Mouse (Mus musculus) neural tube, embryonic 15.5 days (tissue): ENCODE results near the gene Mxd3. TPM values are rescaled to one million over a fixed set of nuclear protein-coding genes. Genes with fewer than 3 reads are reported as not detected.

Experiments used
- ATAC-seq: fragments of 200-750 bp; cut with Nextera tagmentation; 2 replicates; pipeline ENCODE4 v1.8.0; 2017; ENCODE audit warnings: mild to moderate bottlenecking, moderate TSS enrichment, moderate library complexity; ENCODE audit not compliant: low FRiP score
- H3K27ac ChIP-seq: fragments of 300-500 bp; sonication (generic); replicated peaks from 2 replicates; pipeline ENCODE4 v1.5.1; 2015; ENCODE audit warnings: mild to moderate bottlenecking, inconsistent platforms
- H3K27me3 ChIP-seq: fragments of 300-500 bp; sonication (generic); replicated peaks from 2 replicates; pipeline ENCODE4 v1.6.1; 2015; ENCODE audit warnings: inconsistent platforms
- H3K36me3 ChIP-seq: fragments of 300-500 bp; sonication (generic); 2 replicates; pipeline ENCODE4 v1.6.1; 2015; ENCODE audit warnings: inconsistent platforms
- H3K4me1 ChIP-seq: fragments of 300-500 bp; sonication (generic); 2 replicates; pipeline ENCODE4 v1.6.1; 2015; ENCODE audit warnings: inconsistent platforms
- H3K4me2 ChIP-seq: fragments of 300-500 bp; sonication (generic); 2 replicates; pipeline ENCODE4 v1.6.1; 2015; ENCODE audit warnings: inconsistent platforms, mild to moderate bottlenecking, moderate library complexity
- H3K4me3 ChIP-seq: fragments of 300-500 bp; sonication (generic); replicated peaks from 2 replicates; pipeline ENCODE4 v1.5.1; 2015; ENCODE audit warnings: mild to moderate bottlenecking, inconsistent platforms
- H3K9ac ChIP-seq: fragments of 300-500 bp; sonication (generic); replicated peaks from 2 replicates; pipeline ENCODE4 v1.6.1; 2015; ENCODE audit warnings: mild to moderate bottlenecking, inconsistent platforms
- H3K9me3 ChIP-seq: fragments of 300-500 bp; sonication (generic); replicated peaks from 2 replicates; pipeline ENCODE4 v1.6.1; 2016; ENCODE audit warnings: inconsistent platforms
- WGBS: fragments of 180-500 bp; shearing (Covaris S2); methylation state at CpG from one replicate; pipeline ENCODE4 v1.1.7; 2015; ENCODE audit warnings: mixed read lengths; 5-methylcytosine and 5-hydroxymethylcytosine counted together
- polyA plus RNA-seq: library from polyadenylated mRNA; unstranded; fragments of >200 nt; fragmentation: Nextera tagmentation; extraction: Ambion mirVana; gene quantifications from 2 replicates; pipeline ENCODE4 v1.2.1, GENCODE M21; 2015

Mxd3 gene
- polyA plus RNA-seq, 1 experiment from 2014 or later = 9.3 TPM

GRCm38 (mm10) chr13:55314891-55315412, 14.7 kb downstream of the Mxd3 start:
- Histone ChIP-seq H3K9ac (no peak overlapping the region), H3K4me3 (no peak overlapping the region), H3K4me1 (peaks cover 3% of the 10 kb centered on the region; the same call in 1 of the 2 replicates), H3K4me2 (no peak overlapping the region), H3K27me3 (no peaks in the 10 kb centered on the region), H3K36me3 (peaks cover 87% of the 10 kb centered on the region), H3K9me3 (no peaks in the 10 kb centered on the region), H3K27ac (no peak overlapping the region)
- 90% methylated on average over 2 of the region's 2 CpGs for WGBS
- ATAC-seq = no peak

GRCm38 (mm10) chr13:55313051-55313450, 16.6 kb downstream of the Mxd3 start:
- Histone ChIP-seq H3K27me3 (no peaks in the 10 kb centered on the region), H3K9me3 (no peaks in the 10 kb centered on the region), H3K36me3 (peaks cover 82% of the 10 kb centered on the region), H3K27ac (no peak overlapping the region), H3K9ac (no peak overlapping the region), H3K4me3 (no peak overlapping the region), H3K4me1 (no peaks in the 10 kb centered on the region), H3K4me2 (no peak overlapping the region)
- 89% methylated on average over 9 of the region's 9 CpGs for WGBS
- no peak for ATAC-seq

GRCm38 (mm10) chr13:55312028-55312630, 17.5 kb downstream of the Mxd3 start:
- H3K27ac ChIP-seq = no peak overlapping the region
- ATAC-seq = no peak
- no peaks in the 10 kb centered on the region for H3K27me3 ChIP-seq
- WGBS = 91% methylated on average over 8 of the region's 8 CpGs
- no peak overlapping the region for H3K9ac ChIP-seq
- no peak overlapping the region for H3K4me3 ChIP-seq
- no peaks in the 10 kb centered on the region for H3K9me3 ChIP-seq
- peaks cover 83% of the 10 kb centered on the region for H3K36me3 ChIP-seq
- no peaks in the 10 kb centered on the region for H3K4me1 ChIP-seq
- no peak overlapping the region for H3K4me2 ChIP-seq

- H3K36me3 ChIP-seq = peaks cover 72% of the 10 kb centered on the region
- no peaks in the 10 kb centered on the region for H3K4me1 ChIP-seq
- WGBS = 92% methylated on average over 5 of the region's 5 CpGs
- H3K9me3 ChIP-seq = no peaks in the 10 kb centered on the region
- no peak for ATAC-seq
- no peak overlapping the region for H3K9ac ChIP-seq
- H3K27me3 ChIP-seq = no peaks in the 10 kb centered on the region
- no peak overlapping the region for H3K27ac ChIP-seq
- H3K4me3 ChIP-seq = no peak overlapping the region
- H3K4me2 ChIP-seq = no peak overlapping the region
These were observed 28.7 kb downstream of the Mxd3 start for GRCm38 (mm10) chr13:55300913-55301312.

- 82% methylated on average over 1 of the region's 1 CpGs for WGBS
These were observed 32.9 kb downstream of the Mxd3 start for GRCm38 (mm10) chr13:55296760-55297159.

GRCm38 (mm10) chr13:55288854-55289253, 40.8 kb downstream of the Mxd3 start:
- Histone ChIP-seq H3K4me1 (no peaks in the 10 kb centered on the region), H3K9me3 (no peaks in the 10 kb centered on the region), H3K4me3 (no peak overlapping the region), H3K27ac (no peak overlapping the region), H3K9ac (no peak overlapping the region), H3K4me2 (no peak overlapping the region), H3K36me3 (peaks cover 56% of the 10 kb centered on the region), H3K27me3 (no peaks in the 10 kb centered on the region)
- ATAC-seq = no peak
- 83% methylated on average over 3 of the region's 3 CpGs for WGBS

More at GRCm38 (mm10) chr13:55296760-55297159, 32.9 kb downstream of the Mxd3 start:
- Histone ChIP-seq H3K27me3 (no peaks in the 10 kb centered on the region), H3K4me3 (no peak overlapping the region), H3K36me3 (peaks cover 68% of the 10 kb centered on the region), H3K27ac (no peak overlapping the region), H3K4me1 (no peaks in the 10 kb centered on the region), H3K9ac (no peak overlapping the region), H3K9me3 (no peaks in the 10 kb centered on the region), H3K4me2 (no peak overlapping the region)
- no peak for ATAC-seq

GRCm38 (mm10) chr13:55277646-55278045, 52.0 kb downstream of the Mxd3 start:
- H3K4me3 ChIP-seq = no peak overlapping the region
- no peaks in the 10 kb centered on the region for H3K27me3 ChIP-seq
- H3K9ac ChIP-seq = no peak overlapping the region
- H3K4me2 ChIP-seq = no peak overlapping the region
- 88% methylated on average over 5 of the region's 5 CpGs for WGBS
- no peak overlapping the region for H3K27ac ChIP-seq
- peaks cover 41% of the 10 kb centered on the region for H3K36me3 ChIP-seq
- no peaks in the 10 kb centered on the region for H3K9me3 ChIP-seq
- H3K4me1 ChIP-seq = no peaks in the 10 kb centered on the region
- no peak for ATAC-seq

GRCm38 (mm10) chr13:55277203-55277602, 52.4 kb downstream of the Mxd3 start:
- 80% methylated on average over 5 of the region's 5 CpGs for WGBS
- Histone ChIP-seq H3K27me3 (no peaks in the 10 kb centered on the region), H3K4me3 (no peak overlapping the region)

More at GRCm38 (mm10) chr13:55277203-55277602, 52.4 kb downstream of the Mxd3 start:
- Histone ChIP-seq H3K9ac (no peak overlapping the region), H3K4me1 (no peaks in the 10 kb centered on the region), H3K27ac (no peak overlapping the region), H3K36me3 (peaks cover 41% of the 10 kb centered on the region), H3K9me3 (no peaks in the 10 kb centered on the region), H3K4me2 (no peak overlapping the region)
- ATAC-seq = no peak

Other genes with a start within 250 kb of the Mxd3 start
- 17.3 and 19.4 TPM in 2 replicates for gene Uimc1, start 229.5 kb downstream of the Mxd3 start, polyA plus RNA-seq
- gene Zfp346, start 224.5 kb downstream of the Mxd3 start, polyA plus RNA-seq = 27.8 and 29.9 TPM in 2 replicates
- gene Gm17617, start 196.3 kb downstream of the Mxd3 start, polyA plus RNA-seq = not detected in 2 replicates
- 1.7 and 2.2 TPM in 2 replicates for gene Fgfr4, start 177.2 kb downstream of the Mxd3 start, polyA plus RNA-seq
- gene Nsd1, start 120.0 kb downstream of the Mxd3 start, polyA plus RNA-seq = 51.4 and 52.1 TPM in 2 replicates
- 311 and 344 TPM in 2 replicates for gene Prelid1, start 9.3 kb downstream of the Mxd3 start, polyA plus RNA-seq
- 97.0 and 102 TPM in 2 replicates for gene Rab24, start 7.9 kb downstream of the Mxd3 start, polyA plus RNA-seq
- 44.9 and 57.7 TPM in 2 replicates for gene Lman2, start 33.0 kb upstream of the Mxd3 start, polyA plus RNA-seq
- gene Rgs14, start 39.9 kb upstream of the Mxd3 start, polyA plus RNA-seq = 0.81 and 2.6 TPM in 2 replicates
- gene Slc34a1, start 68.4 kb upstream of the Mxd3 start, polyA plus RNA-seq = 0.20 TPM in 1 of 2 replicates, not detected in the other
- gene Pfn3, start 85.4 kb upstream of the Mxd3 start, polyA plus RNA-seq = 0.50 and 1.4 TPM in 2 replicates
- gene F12, start 97.0 kb upstream of the Mxd3 start, polyA plus RNA-seq = 0.18 and 0.47 TPM in 2 replicates
- gene Grk6, start 115.2 kb upstream of the Mxd3 start, polyA plus RNA-seq = 34.2 and 38.4 TPM in 2 replicates
- 4.2 and 5.8 TPM in 2 replicates for gene Prr7, start 134.4 kb upstream of the Mxd3 start, polyA plus RNA-seq
- 389 and 450 TPM in 2 replicates for gene Dbn1, start 158.3 kb upstream of the Mxd3 start, polyA plus RNA-seq
- gene Pdlim7, start 183.9 kb upstream of the Mxd3 start, polyA plus RNA-seq = 169 and 176 TPM in 2 replicates
- 4.2 and 4.6 TPM in 2 replicates for gene Dok3, start 199.5 kb upstream of the Mxd3 start, polyA plus RNA-seq
- gene Ddx41, start 206.8 kb upstream of the Mxd3 start, polyA plus RNA-seq = 48.8 and 53.1 TPM in 2 replicates
- gene Fam193b, start 241.3 kb upstream of the Mxd3 start, polyA plus RNA-seq = 43.0 and 46.4 TPM in 2 replicates
- gene Tmed9, start 243.9 kb upstream of the Mxd3 start, polyA plus RNA-seq = 110 and 121 TPM in 2 replicates